Mouse (Mus musculus): Measurements from ENCODE around the gene Stac.

Gene Stac

GRCm38 (mm10) chr9:111689680-111690483 lies at the start of gene Stac:
Gene Stac, minus strand, starts transcription at chr9:111690348.
- peak; percentile 46 to 57 for DNase-seq (ENCODE audit: low spot score in 2 of 2)

GRCm38 (mm10) chr9:111739431-111740245 lies 49.5 kb upstream of the Stac start:
- no peak for DNase-seq (ENCODE audit: low spot score in 2 of 2)

- DNase-seq (ENCODE audit: low spot score in 2 of 2) = no peak
Observed at GRCm38 (mm10) chr9:111739026-111739425, 48.9 kb upstream of the Stac start.

- DNase-seq (ENCODE audit: low spot score in 2 of 2) = no peak
Observed at GRCm38 (mm10) chr9:111737796-111738195, 47.6 kb upstream of the Stac start.

- DNase-seq (ENCODE audit: low spot score in 2 of 2) = no peak
Observed at GRCm38 (mm10) chr9:111735931-111736330, 45.8 kb upstream of the Stac start.

GRCm38 (mm10) chr9:111731939-111732670 lies 42.0 kb upstream of the Stac start:
- no peak for DNase-seq (ENCODE audit: low spot score in 2 of 2)

- no peak for DNase-seq (ENCODE audit: low spot score in 2 of 2)
Observed at GRCm38 (mm10) chr9:111724981-111725593, 34.9 kb upstream of the Stac start.

- DNase-seq (ENCODE audit: low spot score in 2 of 2) = no peak
Observed at GRCm38 (mm10) chr9:111714457-111714856, 24.3 kb upstream of the Stac start.

GRCm38 (mm10) chr9:111700101-111700500 lies 10.0 kb upstream of the Stac start:
- DNase-seq (ENCODE audit: low spot score in 2 of 2) = no peak

GRCm38 (mm10) chr9:111690484-111690855 lies 322 bp upstream of the Stac start:
- DNase-seq (ENCODE audit: low spot score in 2 of 2) = no peak

- DNase-seq (ENCODE audit: low spot score in 2 of 2) = peak; percentile 56 to 68
Observed at GRCm38 (mm10) chr9:111689146-111689545, 1.0 kb downstream of the Stac start.

GRCm38 (mm10) chr9:111684170-111684569 lies 6.0 kb downstream of the Stac start:
- no peak for DNase-seq (ENCODE audit: low spot score in 2 of 2)

- no peak for DNase-seq (ENCODE audit: low spot score in 2 of 2)
Observed at GRCm38 (mm10) chr9:111679516-111679915, 10.6 kb downstream of the Stac start.

- DNase-seq (ENCODE audit: low spot score in 2 of 2) = no peak
Observed at GRCm38 (mm10) chr9:111669816-111670215, 20.3 kb downstream of the Stac start.

- DNase-seq (ENCODE audit: low spot score in 2 of 2) = no peak
Observed at GRCm38 (mm10) chr9:111655066-111655465, 35.1 kb downstream of the Stac start.

- no peak for DNase-seq (ENCODE audit: low spot score in 2 of 2)
Observed at GRCm38 (mm10) chr9:111644228-111644627, 45.9 kb downstream of the Stac start.

GRCm38 (mm10) chr9:111643369-111643768 lies 46.8 kb downstream of the Stac start:
- no peak for DNase-seq (ENCODE audit: low spot score in 2 of 2)

- no peak for DNase-seq (ENCODE audit: low spot score in 2 of 2)
Observed at GRCm38 (mm10) chr9:111637641-111638040, 52.5 kb downstream of the Stac start.

GRCm38 (mm10) chr9:111632833-111633232 lies 57.3 kb downstream of the Stac start:
- peak in 1 of 2 experiments; percentile 27 for DNase-seq (ENCODE audit: low spot score in 2 of 2)

GRCm38 (mm10) chr9:111621191-111621590 lies 69.0 kb downstream of the Stac start:
- no peak for DNase-seq (ENCODE audit: low spot score in 2 of 2)

GRCm38 (mm10) chr9:111611341-111611740 lies 78.8 kb downstream of the Stac start:
- DNase-seq (ENCODE audit: low spot score in 2 of 2) = no peak

- DNase-seq (ENCODE audit: low spot score in 2 of 2) = no peak
Observed at GRCm38 (mm10) chr9:111608762-111609161, 81.4 kb downstream of the Stac start.

Measured in right cerebral cortex, postnatal 10 days (tissue).